Mouse (Mus musculus): Measurements from ENCODE around the gene Mpdu1.

DNA sequence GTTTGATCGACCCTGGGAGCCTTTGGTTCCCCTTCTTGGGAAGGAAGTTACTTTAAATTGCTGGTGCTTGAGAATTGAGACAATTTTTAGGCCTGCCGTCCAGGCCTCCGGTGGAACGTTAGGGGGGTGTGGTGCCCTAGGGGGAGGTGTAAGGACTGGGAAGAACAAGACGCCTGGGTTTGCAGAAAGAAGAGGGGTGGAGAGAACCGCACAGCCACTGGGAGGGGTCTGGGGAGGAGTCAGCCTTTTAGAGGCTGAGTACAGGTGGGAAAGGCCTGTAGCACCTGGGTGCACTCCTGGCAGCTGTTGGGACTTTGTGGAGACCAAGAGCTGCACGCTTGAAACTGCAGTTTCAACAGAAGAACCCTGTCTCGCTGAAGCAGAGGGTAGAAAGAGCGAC, 7.7 kb downstream of the Mpdu1 start:
- TF ChIP-seq POLR2A (IDR thresholded peaks at IDR 0.05; ENCODE audit: control insufficient read depth, low read depth, low read length) (no peak), CTCF (IDR thresholded peaks at IDR 0.05; ENCODE audit: control insufficient read depth, insufficient read depth, insufficient replicate concordance, low read depth, low read length) (no peak)

Measured in testis, adult 2 months (tissue).